Mouse (Mus musculus): ENCODE results near the gene Fam84b. TPM values are rescaled to one million over a fixed set of nuclear protein-coding genes. Genes with fewer than 3 reads are reported as not detected.

Fam84b gene
- total RNA-seq, 1 experiment from 2014 or later: 3.3 TPM

Other genes with a start within 250 kb of the Fam84b start
- not detected in 3 replicates for gene A1bg, start 69.2 kb upstream of the Fam84b start, total RNA-seq (2017)